Mouse (Mus musculus) embryo, embryonic 11 days (tissue): ENCODE measurements around the gene Gm7075.
"Not testable (repeated sequence)": the region's sequence is repeated elsewhere in the genome, so short reads cannot be mapped to it uniquely, and the experiment has no call there.

ENCODE experiments used
- DNase-seq: peaks from one replicate; pipeline ENCODE4 v3.0.0-alpha.2; 2015

Gene Gm7075

GRCm38 (mm10) chr10:63421739-63422735, at the start of gene Gm7075:
Gm7075 (minus strand) TSS chr10:63421789.
- no peak for DNase-seq

- DNase-seq, result no peak
Observed at GRCm38 (mm10) chr10:63460935-63461334, 39.3 kb upstream of the Gm7075 start.

GRCm38 (mm10) chr10:63457292-63458128, 35.9 kb upstream of the Gm7075 start:
- no peak for DNase-seq

- DNase-seq, result no peak
Observed at GRCm38 (mm10) chr10:63455110-63455878, 33.7 kb upstream of the Gm7075 start.

DNA sequence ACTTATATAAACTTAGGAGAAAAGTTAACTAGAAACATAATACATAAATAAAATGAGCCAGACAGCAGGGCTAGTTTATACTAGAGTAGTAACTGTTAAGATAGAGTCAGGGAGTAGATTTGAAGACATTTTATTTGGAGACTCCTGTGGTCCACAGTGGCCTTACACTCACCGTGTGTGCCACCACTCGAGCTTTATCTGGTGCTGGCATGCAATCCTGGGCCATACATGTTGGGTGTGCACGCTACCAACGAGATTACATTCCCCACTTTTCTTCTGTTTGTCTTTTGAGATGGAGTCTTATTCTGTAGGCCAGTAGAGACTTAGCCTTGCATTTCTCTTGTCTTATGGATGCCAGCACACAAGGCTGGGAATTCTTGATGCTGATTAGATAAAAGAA, 32.3 kb upstream of the Gm7075 start:
- DNase-seq, result no peak

DNA sequence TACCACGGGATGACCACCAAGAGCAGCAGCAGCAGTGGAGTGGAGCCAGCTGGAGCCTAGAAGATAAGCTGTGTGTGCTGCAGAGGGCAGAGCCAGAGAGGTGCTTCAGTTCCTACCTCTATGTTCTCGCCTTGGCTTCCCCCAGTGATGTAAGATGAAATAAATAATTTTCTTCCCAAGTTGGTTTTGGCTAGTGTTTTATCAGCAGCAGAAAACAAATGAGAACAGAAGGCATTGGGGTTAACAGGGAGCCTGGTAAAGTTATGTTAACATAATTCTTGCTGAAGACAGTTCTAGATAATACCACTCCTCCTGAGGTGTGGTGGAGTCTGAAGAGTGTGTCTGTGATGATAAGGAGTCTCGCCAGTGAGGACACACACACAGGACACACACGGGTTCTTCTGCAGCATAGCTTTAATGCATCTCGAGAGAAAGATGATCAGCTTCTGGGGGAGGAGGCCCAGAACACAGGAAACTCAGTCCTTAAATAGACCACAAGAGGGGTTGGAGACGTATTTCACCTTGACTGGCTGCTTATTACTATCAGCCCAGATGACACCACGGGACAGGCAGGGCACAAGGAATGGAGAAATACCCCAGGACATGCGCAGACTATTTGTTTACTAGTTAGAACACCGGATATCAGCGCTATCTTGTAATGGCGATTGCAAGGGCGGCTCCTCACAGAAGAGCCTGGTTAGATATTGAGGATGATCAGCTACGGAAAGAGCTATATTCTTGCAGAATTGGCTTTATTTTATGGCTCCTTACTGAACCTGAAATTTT, 23.2 kb upstream of the Gm7075 start:
- not testable (repeated sequence) for DNase-seq

- no peak for DNase-seq
Observed at GRCm38 (mm10) chr10:63439694-63440228, 18.2 kb upstream of the Gm7075 start.

DNA sequence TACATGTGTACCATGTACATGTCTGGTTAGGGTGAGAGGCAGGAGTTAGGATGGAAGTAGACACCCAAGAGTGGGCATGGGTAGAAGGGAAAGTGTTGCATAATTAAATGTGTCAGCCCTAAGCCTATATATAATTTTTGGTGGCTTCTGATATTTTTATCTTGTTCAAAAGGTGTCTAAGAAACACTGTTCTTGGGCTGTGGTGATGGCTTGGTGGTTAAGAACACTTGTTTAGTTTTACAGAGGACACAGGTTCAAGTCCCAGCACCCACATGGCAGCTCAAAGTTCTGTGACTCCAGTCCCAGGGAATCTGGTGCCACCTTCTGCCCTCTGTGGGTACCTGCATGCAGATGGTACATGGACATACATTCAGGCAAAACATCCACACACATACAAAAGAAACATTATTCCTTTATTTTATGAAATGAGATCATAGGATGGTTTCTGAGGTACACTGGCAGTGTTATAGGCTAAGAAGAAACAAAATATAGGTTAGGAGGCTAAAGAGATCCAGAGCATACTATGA, 17.2 kb upstream of the Gm7075 start:
- DNase-seq, result no peak

GRCm38 (mm10) chr10:63432887-63433286, 11.3 kb upstream of the Gm7075 start:
- no peak for DNase-seq

- no peak for DNase-seq
Observed at GRCm38 (mm10) chr10:63432099-63432498, 10.5 kb upstream of the Gm7075 start.

DNA sequence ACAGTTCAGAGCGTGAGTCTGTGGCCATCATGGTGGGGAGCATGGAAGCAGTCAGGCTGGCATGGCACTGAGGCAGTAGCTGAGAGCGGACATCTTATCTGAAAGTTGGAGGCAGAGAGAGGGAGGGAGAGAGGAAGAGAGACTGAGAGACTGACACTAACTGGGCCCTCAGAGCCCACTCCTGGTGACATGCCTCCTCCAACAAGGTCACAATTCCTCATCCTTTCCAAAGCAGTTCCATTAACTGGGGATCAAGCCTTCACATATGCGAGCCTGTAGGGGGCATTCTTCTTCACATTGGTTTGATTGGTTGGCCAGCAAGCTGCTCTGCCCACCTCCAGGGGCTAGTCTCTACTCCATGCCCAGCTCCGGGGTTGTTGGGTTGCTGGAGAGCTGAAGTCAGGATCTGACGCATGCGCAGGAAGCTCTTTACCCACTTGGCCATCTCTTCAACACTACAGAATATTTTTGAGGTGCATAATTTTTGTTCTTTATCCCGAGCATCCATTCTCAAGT, 9.7 kb upstream of the Gm7075 start:
- no peak for DNase-seq

GRCm38 (mm10) chr10:63429785-63430305, 8.3 kb upstream of the Gm7075 start, which contains the start of gene Ctnna3:
Ctnna3 (plus strand) TSS chr10:63430098.
- peak; percentile 96 for DNase-seq

DNA sequence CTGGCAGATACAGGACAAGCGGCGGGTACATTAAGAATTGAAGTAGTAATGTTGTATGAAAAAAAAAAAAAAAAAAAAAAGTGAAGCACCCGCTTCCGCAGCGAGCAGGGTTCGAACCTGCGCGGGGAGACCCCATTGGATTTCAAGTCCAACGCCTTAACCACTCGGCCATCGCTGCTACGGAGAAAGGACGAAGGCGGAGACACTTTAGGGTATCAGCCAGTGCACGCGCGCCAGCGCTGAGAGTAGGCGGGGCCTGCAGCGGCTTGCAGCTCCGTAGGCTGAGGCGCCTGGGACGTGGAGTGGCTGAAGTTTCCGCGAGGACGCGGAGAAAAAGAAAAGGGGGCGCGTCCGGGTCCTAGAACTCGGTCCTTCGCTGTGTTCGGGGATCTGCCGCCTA, 7.8 kb upstream of the Gm7075 start:
- peak; percentile 94 for DNase-seq

- no peak for DNase-seq
Observed at GRCm38 (mm10) chr10:63429023-63429340, 7.4 kb upstream of the Gm7075 start.

- peak; percentile 74 for DNase-seq
Observed at GRCm38 (mm10) chr10:63428243-63429022, 6.8 kb upstream of the Gm7075 start.

DNA sequence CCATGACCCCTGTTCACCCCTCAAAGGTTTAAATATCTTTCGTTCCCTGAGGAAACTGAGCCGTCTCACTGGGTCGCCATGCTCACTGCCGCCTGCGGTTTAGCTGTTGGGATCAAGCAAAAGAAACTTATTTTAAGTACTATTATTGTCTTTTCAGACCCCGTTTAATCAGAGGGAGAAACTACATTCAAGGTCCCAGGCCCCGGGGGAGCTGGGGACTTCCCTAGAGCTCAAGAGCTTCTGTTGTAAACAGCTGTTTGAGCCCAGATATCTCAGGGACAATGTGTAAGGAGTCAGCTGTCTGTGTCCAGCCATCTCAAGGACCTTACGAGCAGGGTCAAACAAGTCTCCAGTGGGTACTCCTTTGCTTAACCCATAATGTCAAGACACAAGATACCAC, 5.6 kb upstream of the Gm7075 start:
- DNase-seq, result no peak

DNA sequence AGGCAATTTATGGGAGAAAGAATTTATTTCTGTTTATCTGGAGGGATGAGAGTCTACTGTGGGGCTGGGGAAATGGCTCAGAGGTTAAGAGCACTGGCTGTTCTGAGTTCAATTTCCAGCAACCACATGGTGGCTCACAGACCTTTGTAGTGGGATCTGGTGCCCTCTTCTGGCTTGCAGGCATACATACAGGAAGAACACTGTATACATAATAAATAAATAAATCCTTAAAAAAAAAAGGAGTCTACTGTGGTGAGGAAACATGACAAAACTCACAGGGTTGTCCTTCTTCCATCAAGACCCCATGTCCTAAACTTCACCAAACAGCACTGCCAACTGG, 2.9 kb upstream of the Gm7075 start:
- no peak for DNase-seq

DNA sequence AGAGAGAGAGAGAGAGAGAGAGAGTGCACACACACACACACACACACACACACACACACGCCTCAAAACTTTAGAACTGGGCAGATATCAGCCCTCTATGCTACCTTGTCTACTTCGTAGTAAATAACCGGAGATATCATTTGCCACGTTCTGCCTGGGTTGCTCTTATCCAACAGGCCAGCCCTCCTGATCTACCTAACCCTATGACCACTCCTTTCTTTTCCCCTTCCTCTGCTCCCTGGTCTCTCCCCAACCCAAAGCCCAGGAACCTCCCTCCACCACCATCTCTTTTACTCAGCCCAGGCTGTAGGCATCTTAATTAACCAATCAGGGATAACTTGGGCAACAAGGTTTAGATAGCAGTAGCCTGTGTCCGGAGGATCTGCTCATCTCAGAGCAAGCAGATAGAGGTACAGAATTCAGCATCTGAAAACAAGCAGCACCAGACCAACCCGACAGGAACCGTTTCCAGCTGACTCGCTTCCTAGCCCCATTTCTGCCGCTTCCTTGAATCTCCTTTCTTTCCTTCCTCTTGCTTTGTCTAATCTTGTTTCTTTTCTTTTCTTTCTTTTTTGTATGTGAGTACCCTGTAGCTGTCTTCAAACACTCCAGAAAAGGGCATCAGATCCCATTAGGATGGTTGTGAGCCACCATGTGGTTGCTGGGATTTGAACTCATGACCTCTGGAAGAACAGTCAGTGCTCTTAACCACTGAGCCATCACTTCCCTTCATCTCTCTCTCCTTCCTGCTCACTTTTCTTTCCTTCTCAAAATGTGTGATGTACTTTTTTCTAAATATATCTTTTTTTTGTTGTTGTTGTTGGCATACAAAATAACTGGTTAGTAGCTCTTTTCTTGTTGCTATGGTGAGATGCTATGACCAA, 2.2 kb upstream of the Gm7075 start:
- no peak for DNase-seq

DNA sequence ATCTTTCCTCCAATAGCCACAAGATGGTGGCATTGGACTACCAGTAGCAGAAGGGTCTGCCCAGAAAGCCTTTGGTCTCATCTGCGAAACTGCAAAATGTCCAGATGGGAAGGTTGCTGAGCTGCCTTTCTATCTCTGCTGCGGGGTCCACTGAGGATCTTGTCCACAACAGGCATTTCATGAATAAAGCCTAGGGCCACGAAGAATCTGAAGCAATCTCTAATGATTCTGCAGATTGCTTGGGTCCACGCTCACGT, 1.1 kb upstream of the Gm7075 start:
- DNase-seq, result no peak

DNA sequence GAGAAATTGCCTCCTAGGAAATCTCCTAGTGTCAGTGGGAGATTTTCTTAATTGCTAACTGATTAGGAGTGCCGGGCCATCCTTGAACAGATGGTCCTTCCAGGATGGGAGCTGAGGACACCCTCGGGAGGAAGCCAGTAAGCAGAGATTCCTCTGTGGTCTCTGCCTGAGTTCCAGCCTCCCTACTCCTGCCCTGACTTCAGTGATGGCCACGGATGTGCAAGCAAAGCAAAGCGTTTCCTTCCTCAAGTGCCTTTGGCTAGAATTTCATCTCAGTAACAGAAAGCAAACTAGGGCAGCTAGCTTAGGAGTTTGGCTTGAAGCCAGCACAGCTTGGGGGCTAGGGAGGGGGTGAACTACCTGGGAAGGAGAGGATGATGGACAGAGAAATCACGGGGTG, 4.5 kb downstream of the Gm7075 start:
- no peak for DNase-seq
